Mouse (Mus musculus): ENCODE measurements around the gene Cdc42bpa.

Gene Cdc42bpa

GRCm38 (mm10) chr1:180162986-180163385, 202.7 kb downstream of the Cdc42bpa start:
- no peak for DNase-seq (ENCODE audit: low spot score in 2 of 2)

DNA sequence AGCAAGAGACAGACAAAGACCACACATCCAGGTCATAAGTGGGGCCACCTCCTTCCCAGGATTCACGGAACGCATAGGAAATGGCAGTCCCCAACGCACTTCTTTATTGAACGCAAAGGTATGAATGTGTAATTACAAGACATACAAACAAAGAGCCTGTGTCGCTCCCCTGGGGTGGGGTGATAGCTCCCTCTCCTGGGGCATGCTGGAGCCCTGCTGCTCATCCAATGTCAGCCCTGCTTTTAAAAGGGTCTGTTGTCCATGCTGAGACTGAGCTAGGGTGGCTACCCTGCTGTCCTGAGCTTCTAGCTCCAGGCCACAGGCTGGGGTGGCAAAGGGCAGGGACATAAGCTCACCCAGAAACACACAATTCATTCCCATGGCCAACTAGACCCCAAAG, 206.3 kb downstream of the Cdc42bpa start:
- no peak for DNase-seq (ENCODE audit: low spot score in 2 of 2)

DNA sequence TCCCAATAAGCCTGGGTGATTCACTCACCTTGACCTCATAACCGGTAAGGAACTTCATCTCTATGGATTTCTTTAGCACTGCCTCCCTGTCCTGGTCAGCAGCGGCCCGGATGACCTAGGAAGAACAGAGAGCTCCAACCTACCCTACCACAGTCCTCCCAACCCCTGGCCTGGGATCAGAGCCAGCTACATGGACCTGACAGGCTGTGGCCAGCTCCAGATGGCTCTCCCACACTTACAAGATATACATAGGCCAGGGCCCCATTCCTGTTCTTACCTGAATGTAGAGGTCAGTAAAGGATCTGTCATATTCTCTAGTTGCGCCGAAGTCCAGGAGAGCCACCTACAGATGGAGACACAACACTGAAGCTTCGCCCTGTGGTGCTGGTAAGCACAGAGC, 208.0 kb downstream of the Cdc42bpa start:
- no peak for DNase-seq (ENCODE audit: low spot score in 2 of 2)

- DNase-seq (ENCODE audit: low spot score in 2 of 2) = no peak
These were observed 208.9 kb downstream of the Cdc42bpa start for GRCm38 (mm10) chr1:180169161-180169560.

- DNase-seq (ENCODE audit: low spot score in 2 of 2) = no peak
These were observed 209.8 kb downstream of the Cdc42bpa start for GRCm38 (mm10) chr1:180170071-180170470.

GRCm38 (mm10) chr1:180171883-180172282, 211.6 kb downstream of the Cdc42bpa start:
- no peak for DNase-seq (ENCODE audit: low spot score in 2 of 2)

DNA sequence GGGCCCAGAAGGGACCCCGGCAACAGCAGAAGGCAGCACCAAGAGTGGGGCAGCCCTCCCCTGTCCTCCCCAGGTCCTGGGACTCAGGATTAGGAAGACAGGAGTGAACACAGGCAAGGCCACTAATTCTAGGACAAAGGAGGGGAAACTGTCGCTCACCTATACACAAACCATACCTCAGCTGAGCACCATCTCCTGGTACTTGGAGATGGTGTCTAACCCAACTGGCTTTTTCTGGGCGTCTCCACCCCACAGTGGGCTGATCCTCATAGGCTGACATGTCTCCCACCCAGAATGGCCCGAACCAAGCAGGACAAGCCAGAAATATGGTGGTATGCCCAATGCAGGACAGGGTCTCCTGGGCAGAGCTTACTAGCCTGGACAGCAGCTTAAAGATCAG, 212.3 kb downstream of the Cdc42bpa start:
- no peak for DNase-seq (ENCODE audit: low spot score in 2 of 2)

DNA sequence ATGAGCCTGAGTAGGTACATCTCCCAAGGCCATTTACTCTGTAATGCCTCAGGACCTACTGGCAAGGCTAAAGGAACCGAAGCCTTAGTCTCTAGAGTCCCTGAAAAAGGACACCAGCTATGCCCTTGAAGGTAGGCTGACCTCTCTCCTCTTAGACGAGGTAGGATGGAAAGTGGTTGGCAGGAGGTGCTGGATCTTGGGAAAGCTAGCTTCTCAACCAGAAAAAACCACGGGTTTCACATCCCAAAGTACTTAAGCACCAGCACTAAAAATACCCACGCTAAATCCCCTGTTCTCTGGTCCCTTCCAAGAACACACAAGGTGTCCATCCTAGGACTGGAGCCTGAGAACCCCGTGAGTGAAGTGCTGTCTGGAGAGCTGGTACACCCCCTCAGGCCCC, 212.7 kb downstream of the Cdc42bpa start:
- no peak for DNase-seq (ENCODE audit: low spot score in 2 of 2)

DNA sequence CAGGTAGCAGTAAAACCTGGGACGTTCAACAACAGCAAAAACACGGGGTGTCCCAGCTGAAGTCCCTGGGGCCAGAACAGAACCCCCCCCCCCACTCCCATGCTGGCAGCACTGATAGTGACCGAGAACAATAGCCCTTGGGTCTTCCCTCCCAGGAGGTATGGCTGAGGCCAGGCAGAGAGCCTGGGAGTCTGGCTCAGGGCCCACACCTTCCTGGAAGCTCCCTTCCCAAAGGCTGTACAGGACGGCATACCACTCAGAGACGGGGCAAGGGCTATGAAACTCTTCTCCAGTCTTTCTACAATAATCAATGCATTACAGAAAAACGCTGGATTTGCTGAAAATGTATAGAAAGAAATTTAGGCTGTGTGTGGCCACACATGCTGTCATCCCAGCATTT, 214.4 kb downstream of the Cdc42bpa start:
- no peak for DNase-seq (ENCODE audit: low spot score in 2 of 2)

DNA sequence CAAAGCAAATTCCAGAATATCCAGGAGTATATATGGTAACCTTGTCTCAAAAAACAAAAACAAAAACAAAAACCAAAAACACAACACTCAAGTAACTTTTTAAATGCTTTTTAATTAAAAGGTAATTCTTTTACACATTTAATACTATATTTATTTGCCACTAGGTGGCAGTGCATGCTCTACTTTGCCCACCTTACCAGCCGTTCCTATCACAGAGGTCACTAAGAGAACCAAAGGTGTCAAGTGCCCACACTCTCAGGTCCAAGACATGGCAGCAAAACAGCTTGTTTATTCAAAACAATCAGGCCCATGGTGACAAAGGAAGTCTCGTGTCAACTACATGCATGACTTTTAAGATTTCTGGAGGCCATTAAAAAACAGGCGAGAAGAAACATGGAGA, 214.9 kb downstream of the Cdc42bpa start:
- DNase-seq (ENCODE audit: low spot score in 2 of 2) = no peak

GRCm38 (mm10) chr1:180175635-180176034, 215.4 kb downstream of the Cdc42bpa start:
- no peak for DNase-seq (ENCODE audit: low spot score in 2 of 2)

DNA sequence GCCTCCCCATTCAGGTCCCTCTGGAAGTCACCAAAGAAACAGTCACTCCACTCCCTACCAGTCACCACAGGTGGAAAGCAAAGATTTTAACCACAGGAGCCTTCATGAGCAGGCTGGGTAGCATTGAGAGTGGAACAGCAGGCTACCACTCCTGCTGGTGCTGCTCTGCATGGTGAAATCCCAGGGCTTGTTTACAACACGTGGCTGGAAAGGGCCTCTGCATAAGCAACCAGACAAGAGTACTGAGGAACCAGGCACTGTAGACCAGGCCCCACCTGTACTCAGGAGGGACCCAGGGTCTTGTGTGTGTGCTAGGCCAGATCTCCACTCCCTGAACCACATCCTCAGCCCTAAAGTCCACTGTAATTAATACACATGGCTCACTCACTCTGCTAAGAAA, 216.5 kb downstream of the Cdc42bpa start:
- DNase-seq (ENCODE audit: low spot score in 2 of 2) = no peak

DNA sequence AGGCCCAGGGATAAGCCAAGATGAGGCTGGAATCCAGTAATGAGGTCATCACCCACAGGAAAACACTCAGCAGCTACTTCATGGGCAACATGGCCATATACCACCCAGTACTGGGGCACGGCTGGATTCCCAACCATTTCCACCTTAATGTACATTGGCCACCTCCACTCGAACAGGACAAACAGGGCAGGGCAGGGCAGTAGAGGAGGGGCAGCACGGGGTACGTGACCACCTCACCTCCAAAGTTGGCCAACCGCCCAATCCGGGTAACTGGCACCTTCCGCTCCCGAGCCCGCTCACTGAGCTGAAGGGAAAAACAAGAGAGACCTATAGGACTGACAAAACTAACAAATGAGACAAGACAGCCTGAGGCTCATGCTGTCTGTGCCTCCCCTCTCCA, 218.1 kb downstream of the Cdc42bpa start:
- no peak for DNase-seq (ENCODE audit: low spot score in 2 of 2)

DNA sequence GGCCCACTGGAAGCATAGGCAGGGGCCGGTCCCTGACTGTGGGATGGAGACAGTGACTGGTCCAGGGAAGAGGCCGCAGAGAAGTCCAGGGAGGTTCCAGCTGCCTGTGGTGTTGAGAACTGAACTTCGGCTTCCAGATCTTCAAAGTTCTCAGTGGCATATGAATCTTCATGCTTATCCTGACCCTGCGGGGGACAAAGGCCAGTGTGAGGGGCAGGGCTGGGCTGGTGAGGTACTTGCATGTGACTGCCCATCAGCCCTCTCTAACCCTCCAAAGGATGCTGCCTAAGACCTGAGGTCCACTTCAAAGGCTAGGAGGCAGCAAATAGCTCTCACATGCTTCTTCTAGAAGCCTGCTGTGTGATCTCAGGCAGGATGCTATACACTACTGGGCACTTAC, 218.8 kb downstream of the Cdc42bpa start:
- no peak for DNase-seq (ENCODE audit: low spot score in 2 of 2)

DNA sequence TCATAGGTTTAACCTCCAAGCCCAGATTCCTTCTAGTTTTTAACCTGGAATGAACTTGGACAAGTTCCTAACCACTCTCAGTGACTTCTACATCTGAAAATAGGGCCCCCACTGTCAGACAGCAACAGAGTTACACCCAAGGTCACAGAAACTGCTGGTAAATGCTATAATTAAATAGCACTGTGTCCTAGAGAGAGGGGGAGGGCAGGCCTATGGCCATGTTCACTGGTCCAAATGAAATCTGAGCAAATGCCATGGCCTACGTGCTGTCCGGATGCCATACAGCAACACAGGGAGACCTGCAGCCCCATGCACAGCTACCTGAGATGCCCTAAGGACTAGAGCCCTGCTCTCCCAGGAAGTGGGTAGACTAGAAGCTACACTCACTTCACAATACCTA, 219.6 kb downstream of the Cdc42bpa start:
- DNase-seq (ENCODE audit: low spot score in 2 of 2) = no peak

DNA sequence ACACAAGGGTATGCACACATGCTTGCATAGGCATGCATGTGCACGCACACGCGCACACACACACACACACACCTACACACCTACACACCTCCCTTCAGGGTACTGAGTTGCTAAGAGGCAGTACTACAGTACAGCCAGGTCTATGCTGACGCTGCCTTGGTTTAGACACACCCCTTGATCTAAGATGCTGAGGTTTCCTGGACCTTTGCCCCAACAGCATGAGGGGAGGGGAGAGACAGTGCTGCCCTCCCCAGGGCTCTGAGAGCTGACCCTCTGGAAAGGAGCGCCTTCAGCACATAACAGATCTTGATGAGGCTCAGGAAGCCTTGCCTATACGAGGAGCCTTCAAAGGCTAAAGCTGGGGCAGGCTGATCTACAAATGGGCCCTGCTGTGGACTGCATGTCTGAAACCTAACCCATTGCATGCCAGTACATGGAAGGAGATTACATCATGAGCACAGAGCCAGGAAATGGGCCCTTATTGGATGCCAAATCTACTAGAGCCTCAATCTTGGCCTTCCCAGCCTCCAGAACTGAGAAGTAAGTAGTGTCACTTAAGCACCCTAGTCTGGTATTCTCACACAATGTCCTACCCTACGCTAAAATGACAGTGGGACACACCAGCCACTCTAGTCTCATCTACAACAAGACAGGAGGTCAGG, 221.2 kb downstream of the Cdc42bpa start:
- no peak for DNase-seq (ENCODE audit: low spot score in 2 of 2)

DNA sequence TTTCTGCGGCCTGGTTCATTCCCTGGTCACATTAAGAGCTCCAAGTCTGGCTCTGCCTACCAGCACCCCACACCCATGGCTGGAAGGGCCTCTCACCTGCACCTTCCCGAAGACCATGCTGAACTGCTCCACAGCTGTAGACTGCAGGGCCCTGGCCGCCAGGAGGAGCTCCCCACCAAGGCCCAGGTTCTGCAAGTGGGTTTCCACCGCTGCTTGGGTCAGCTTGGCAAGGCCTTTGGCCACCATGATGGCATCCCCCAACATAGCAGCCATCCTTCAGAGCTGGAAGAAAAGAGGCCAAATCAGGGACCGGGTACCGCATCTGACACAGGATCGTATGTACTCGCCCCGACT, 221.7 kb downstream of the Cdc42bpa start:
- no peak for DNase-seq (ENCODE audit: low spot score in 2 of 2)

DNA sequence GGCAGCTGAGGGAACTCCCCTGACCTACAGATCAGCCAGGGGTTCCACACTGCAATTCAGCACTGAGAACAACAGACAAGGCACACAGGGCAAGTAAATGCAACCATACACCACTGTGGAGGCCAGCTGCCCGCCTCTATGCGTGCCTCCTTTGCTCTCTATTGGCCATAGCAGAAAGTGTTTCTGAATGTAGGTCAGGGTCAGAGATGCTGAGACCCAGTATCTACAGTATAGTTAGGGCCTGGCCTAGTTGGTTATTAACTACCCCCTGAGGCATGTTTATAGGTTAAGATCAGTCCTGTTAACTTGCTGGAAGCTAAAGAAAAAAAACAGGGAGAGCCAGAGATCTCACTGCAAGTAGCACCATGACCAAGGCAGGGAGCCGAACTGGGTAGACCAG, 222.5 kb downstream of the Cdc42bpa start:
- DNase-seq (ENCODE audit: low spot score in 2 of 2) = no peak

GRCm38 (mm10) chr1:180183525-180184159, 223.4 kb downstream of the Cdc42bpa start:
- no peak for DNase-seq (ENCODE audit: low spot score in 2 of 2)

DNA sequence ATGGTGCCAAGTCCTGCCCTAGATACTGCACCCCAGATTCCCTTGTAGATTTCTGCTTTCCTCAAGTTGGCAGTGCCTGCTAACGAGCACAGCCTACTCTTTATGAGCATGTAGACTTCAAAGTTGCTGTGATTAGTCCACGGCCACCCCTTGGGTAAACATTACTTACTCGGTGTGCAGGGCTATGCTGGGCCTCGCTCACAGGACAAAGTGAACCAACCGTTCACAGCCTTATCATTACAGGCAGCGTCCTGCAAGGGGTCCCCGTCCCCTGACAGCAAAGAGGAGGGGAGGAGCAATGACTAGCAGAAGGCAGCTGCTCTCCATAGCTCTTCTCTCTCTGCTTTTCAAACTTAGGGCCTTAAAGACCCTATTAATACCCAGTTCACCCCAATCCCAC, 224.5 kb downstream of the Cdc42bpa start:
- DNase-seq (ENCODE audit: low spot score in 2 of 2) = no peak

- DNase-seq (ENCODE audit: low spot score in 2 of 2) = no peak
These were observed 225.6 kb downstream of the Cdc42bpa start for GRCm38 (mm10) chr1:180185877-180186276.

GRCm38 (mm10) chr1:180186371-180186770, 226.1 kb downstream of the Cdc42bpa start:
- no peak for DNase-seq (ENCODE audit: low spot score in 2 of 2)

- DNase-seq (ENCODE audit: low spot score in 2 of 2) = no peak
These were observed 228.7 kb downstream of the Cdc42bpa start for GRCm38 (mm10) chr1:180188951-180189350.

DNA sequence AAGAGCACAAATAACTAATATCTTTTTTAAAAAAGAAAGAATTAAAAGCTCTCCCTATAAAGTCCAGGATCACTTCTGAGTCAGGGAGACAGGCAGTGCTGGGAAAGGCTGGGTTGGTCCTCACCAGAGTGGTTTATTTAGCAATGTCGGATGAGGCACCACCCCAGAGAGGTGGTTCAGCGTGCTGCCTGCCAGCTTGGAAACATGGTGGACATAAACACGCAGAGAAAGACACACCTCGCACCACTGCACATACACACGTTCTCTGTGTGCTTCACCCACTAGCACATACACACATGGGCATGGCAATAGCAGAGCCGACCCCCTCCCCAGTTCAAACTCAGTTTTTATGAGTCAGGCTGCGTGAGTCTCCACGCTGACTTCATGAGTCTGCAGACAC, 230.8 kb downstream of the Cdc42bpa start:
- DNase-seq (ENCODE audit: low spot score in 2 of 2) = no peak
